Mouse (Mus musculus): ENCODE measurements around the gene AU040320. TPM values are rescaled to one million over a fixed set of nuclear protein-coding genes. Genes with fewer than 3 reads are reported as not detected.

Gene AU040320
- polyA plus RNA-seq, 1 experiment, result 13.9 TPM

DNA sequence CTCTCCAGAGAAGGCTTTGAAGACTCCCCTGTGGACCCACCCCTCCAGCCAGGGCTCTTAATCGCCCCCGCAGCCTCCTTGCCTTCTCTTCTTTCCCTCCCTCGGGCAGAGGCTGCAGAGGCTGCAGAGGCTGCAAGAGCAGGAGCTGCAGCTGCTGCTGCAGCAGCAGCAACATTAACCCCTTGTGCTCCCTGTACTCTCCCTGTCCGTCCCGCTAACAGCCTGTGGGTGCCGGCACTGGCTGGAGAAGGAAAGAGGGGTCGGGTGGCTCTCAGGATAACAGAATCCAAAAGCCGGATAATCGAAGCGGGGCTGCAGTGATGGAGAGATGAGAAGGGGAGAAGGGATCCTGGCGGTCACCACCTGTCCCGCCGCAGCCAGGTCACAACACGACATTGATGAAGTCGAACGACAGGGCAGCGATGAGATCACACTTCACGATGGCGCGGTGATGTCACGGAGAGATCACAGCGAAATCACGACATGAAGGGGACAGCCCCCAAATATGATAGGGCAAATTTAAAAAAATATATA is 669 bp upstream of the AU040320 start:
- TF ChIP-seq POLR2A (IDR thresholded peaks at IDR 0.05; ENCODE audit: borderline replicate concordance, control insufficient read depth, low read depth, low read length), result no peak
- TF ChIP-seq CTCF (IDR thresholded peaks at IDR 0.05; ENCODE audit: control insufficient read depth, insufficient read depth, low read length), result 0 out of 2 replicates have a peak, but pooled peaks have one; percentile 17
- Histone ChIP-seq H3K27ac (ENCODE audit: control insufficient read depth, insufficient read depth, low read depth, low read length, poor library complexity) (no peak overlapping the region), H3K4me3 (replicated peaks; ENCODE audit: control insufficient read depth, low read depth, low read length) (peak overlapping the region; percentile 94), H3K4me1 (ENCODE audit: control insufficient read depth, insufficient read depth, low read length) (no peaks in the 10 kb centered on the region)
- under 1% methylated on average over 23 of the region's 23 CpGs for WGBS

DNA sequence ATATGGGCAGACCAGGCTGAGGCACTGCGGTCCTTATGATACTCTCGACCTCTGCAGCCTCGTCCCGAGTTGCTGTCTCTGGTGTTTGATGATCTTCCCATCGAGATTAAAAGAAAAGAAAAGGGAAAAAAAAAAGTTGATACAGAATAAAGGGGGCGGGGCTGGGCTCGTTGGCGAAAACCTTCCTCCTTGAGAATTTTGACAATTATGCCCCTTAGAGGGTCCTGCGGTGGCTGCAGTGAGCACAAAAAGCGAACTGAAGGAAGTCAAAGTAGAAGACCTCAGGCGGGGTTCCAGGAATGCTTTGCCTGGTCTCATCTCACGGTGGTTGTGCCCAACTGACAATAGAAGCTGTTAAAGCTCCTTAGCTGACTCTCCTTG is 877 bp downstream of the AU040320 start:
- 1% methylated on average over 12 of the region's 12 CpGs for WGBS

DNA sequence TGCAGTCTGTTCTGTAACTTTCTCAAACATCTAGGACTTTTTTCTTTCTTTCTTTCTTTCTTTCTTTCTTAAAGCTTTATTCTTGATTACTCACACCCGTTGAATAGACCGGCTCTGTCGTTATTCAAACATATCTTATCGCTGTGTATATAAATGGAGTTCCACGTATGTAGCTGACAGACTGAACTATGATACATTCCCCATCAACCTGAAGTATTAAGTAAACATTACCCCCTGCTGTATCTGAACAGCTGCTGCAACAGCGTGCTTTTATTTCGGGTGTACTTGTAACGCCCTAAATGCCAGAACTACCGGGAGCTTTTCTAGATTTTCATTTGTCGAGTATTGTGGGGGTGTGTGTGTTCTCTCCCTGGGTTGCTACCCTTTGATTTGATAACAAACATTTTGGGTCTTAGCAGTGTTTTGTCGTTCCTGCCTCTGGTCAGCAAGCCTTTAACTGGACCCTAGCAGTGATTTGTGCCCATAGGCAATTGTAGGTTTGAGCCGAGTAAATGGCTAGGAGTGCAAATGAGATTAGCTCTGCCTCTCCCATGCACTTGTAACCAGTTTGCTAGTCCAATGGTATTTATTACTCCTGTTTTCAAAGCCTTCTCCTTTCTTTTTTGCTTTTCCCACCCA is 1.5 kb downstream of the AU040320 start:
- 75% methylated on average over 12 of the region's 12 CpGs for whole genome bisulfite sequencing
- H3K27ac ChIP-seq (ENCODE audit: control insufficient read depth, insufficient read depth, low read depth, low read length, poor library complexity), result no peak overlapping the region
- no peaks in the 10 kb centered on the region for H3K4me1 ChIP-seq (ENCODE audit: control insufficient read depth, insufficient read depth, low read length)
- H3K4me3 ChIP-seq (replicated peaks; ENCODE audit: control insufficient read depth, low read depth, low read length), result no peak overlapping the region
- no peak for TF ChIP-seq CTCF (IDR thresholded peaks at IDR 0.05; ENCODE audit: control insufficient read depth, insufficient read depth, low read length)
- TF ChIP-seq POLR2A (IDR thresholded peaks at IDR 0.05; ENCODE audit: borderline replicate concordance, control insufficient read depth, low read depth, low read length), result no peak

More for the DNA sequence above, 877 bp downstream of the AU040320 start:
- no peaks in the 10 kb centered on the region for H3K4me1 ChIP-seq (ENCODE audit: control insufficient read depth, insufficient read depth, low read length)
- H3K27ac ChIP-seq (ENCODE audit: control insufficient read depth, insufficient read depth, low read depth, low read length, poor library complexity), result peak overlapping the region; percentile 92; the same call in 1 of the 2 replicates
- no peak for TF ChIP-seq POLR2A (IDR thresholded peaks at IDR 0.05; ENCODE audit: borderline replicate concordance, control insufficient read depth, low read depth, low read length)
- TF ChIP-seq CTCF (IDR thresholded peaks at IDR 0.05; ENCODE audit: control insufficient read depth, insufficient read depth, low read length), result no peak
- H3K4me3 ChIP-seq (replicated peaks; ENCODE audit: control insufficient read depth, low read depth, low read length), result peak overlapping the region; percentile 94

DNA sequence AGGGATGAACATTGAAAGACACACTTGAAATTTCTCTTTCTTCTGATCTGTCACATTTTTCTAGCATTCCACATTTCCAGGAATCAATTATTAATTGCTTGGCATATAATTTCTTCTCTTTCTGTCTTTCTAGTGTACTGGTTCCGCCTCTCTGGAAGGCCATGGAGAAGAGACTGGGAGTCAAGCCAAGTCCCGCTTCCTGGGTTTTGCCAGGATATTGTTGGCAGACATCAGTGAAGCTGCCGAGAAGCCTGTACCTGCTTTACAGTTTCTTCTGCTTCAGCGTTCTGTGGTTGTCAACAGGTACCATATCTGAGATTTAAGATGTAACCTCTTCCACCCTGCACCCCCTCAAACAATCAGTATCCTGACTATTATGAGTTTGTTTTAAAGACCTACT is 3.4 kb downstream of the AU040320 start:
- Histone ChIP-seq H3K4me3 (replicated peaks; ENCODE audit: control insufficient read depth, low read depth, low read length) (no peak overlapping the region), H3K27ac (ENCODE audit: control insufficient read depth, insufficient read depth, low read depth, low read length, poor library complexity) (no peak overlapping the region), H3K4me1 (ENCODE audit: control insufficient read depth, insufficient read depth, low read length) (no peaks in the 10 kb centered on the region)
- 82% methylated on average over 4 of the region's 4 CpGs for WGBS
- TF ChIP-seq CTCF (IDR thresholded peaks at IDR 0.05; ENCODE audit: control insufficient read depth, insufficient read depth, low read length) (no peak), POLR2A (IDR thresholded peaks at IDR 0.05; ENCODE audit: borderline replicate concordance, control insufficient read depth, low read depth, low read length) (no peak)

DNA sequence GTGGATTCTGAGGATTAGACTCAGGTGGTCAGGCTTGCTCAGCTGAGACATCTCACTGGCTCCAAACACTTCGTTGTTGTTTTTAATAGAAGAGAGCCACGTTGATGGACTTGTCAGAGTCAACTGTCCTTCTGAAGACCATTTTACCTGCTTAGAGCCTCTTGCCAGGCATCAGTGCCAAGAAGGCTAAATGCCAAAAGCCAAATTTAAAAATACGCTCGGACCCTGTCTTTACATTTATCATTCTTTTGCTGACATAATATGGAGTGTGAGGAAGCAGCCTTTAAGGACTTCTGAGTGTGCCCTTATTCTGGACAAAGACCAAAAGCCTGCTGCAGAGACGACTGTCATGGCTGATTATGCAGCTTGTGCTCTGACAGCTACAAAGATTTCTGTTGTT is 5.0 kb downstream of the AU040320 start:
- TF ChIP-seq CTCF (IDR thresholded peaks at IDR 0.05; ENCODE audit: control insufficient read depth, insufficient read depth, low read length) (no peak), POLR2A (IDR thresholded peaks at IDR 0.05; ENCODE audit: borderline replicate concordance, control insufficient read depth, low read depth, low read length) (no peak)
- H3K4me3 ChIP-seq (replicated peaks; ENCODE audit: control insufficient read depth, low read depth, low read length), result no peak overlapping the region
- WGBS, result 86% methylated on average over 5 of the region's 5 CpGs
- H3K4me1 ChIP-seq (ENCODE audit: control insufficient read depth, insufficient read depth, low read length), result no peaks in the 10 kb centered on the region
- H3K27ac ChIP-seq (ENCODE audit: control insufficient read depth, insufficient read depth, low read depth, low read length, poor library complexity), result no peak overlapping the region

DNA sequence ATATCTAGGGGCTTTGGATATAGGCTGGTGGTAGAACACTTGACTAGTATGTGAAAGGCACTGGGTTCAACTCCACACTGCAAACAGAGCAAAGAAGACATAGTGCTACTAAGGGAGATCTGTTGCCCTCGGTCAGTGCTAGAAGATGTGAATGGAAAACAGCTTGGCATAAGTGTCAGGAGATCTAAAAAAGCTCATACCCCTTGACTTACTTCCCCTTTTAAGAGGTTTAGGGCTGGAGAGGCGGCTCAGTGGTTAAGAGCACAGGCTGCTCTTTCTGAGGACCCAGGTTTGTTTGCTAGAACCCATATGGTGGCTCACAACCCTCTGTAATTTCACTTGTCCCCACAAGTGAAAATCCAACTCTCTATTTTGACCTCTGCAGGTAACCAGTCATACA is 6.1 kb downstream of the AU040320 start:
- no peak for TF ChIP-seq CTCF (IDR thresholded peaks at IDR 0.05; ENCODE audit: control insufficient read depth, insufficient read depth, low read length)
- H3K4me3 ChIP-seq (replicated peaks; ENCODE audit: control insufficient read depth, low read depth, low read length), result no peak overlapping the region
- WGBS, result 26% methylated on average over 2 of the region's 2 CpGs
- H3K4me1 ChIP-seq (ENCODE audit: control insufficient read depth, insufficient read depth, low read length), result no peaks in the 10 kb centered on the region
- no peak overlapping the region for H3K27ac ChIP-seq (ENCODE audit: control insufficient read depth, insufficient read depth, low read depth, low read length, poor library complexity)

DNA sequence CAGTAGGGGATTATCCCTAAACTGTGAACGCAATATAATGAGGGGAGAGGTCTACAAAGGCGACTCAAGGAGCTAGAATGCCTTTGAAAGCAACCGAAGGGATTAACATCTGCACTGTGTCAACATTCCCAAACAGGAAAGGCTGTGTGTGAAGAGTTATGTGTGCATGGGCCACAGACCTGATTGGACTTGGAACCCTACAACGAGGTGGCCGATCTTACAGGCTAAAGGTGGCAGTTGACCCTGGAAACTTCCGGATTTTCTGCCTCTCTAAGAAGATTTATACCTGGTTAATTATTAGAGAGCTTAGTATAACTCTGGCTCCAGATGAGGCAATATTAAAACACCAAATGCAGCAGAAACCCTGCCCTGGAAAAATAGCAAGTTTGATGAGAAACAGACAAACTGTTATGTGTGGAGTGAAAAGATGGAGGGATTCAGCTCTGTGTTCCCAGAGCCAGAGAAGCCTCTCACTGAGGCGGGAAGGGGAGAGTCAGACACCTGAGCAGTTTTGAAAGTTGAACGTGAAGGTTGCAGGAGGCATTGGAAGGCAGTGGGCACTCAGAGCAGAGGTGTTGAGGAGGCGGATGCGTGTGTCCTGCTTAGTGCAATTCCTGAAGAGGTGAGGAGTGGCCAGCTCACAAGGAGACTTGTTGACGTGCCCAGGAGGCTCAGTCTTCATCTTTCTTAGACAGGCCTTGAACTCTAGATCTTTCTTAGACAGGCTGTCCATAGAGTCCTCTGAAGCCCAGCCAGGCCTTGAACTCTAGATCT is 9.4 kb downstream of the AU040320 start:
- WGBS, result 86% methylated on average over 11 of the region's 11 CpGs
- TF ChIP-seq POLR2A (IDR thresholded peaks at IDR 0.05; ENCODE audit: borderline replicate concordance, control insufficient read depth, low read depth, low read length), result no peak
- no peak for TF ChIP-seq CTCF (IDR thresholded peaks at IDR 0.05; ENCODE audit: control insufficient read depth, insufficient read depth, low read length)
- H3K27ac ChIP-seq (ENCODE audit: control insufficient read depth, insufficient read depth, low read depth, low read length, poor library complexity), result no peak overlapping the region
- no peaks in the 10 kb centered on the region for H3K4me1 ChIP-seq (ENCODE audit: control insufficient read depth, insufficient read depth, low read length)
- no peak overlapping the region for H3K4me3 ChIP-seq (replicated peaks; ENCODE audit: control insufficient read depth, low read depth, low read length)

DNA sequence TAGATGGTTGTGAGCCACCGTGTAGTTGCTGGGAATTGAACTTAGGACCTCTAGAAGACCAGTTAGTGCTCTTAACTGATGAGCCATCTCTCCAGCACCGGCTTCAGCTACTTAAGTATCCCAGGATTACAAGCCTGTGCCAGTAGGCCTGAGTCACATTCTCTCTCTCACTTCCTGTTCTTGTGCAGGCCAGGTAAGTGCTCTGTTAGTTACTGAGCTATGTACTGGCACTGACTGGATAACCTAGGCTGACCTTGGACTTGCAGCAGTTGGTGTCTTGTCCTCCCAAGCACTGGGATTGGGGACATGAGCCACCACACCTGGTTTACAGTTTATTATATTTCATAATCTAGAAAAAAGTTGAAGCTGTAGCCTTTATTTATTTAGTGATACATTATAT is 10.1 kb downstream of the AU040320 start:
- Histone ChIP-seq H3K4me1 (ENCODE audit: control insufficient read depth, insufficient read depth, low read length) (no peaks in the 10 kb centered on the region), H3K4me3 (replicated peaks; ENCODE audit: control insufficient read depth, low read depth, low read length) (no peak overlapping the region), H3K27ac (ENCODE audit: control insufficient read depth, insufficient read depth, low read depth, low read length, poor library complexity) (no peak overlapping the region)
- TF ChIP-seq POLR2A (IDR thresholded peaks at IDR 0.05; ENCODE audit: borderline replicate concordance, control insufficient read depth, low read depth, low read length) (no peak), CTCF (IDR thresholded peaks at IDR 0.05; ENCODE audit: control insufficient read depth, insufficient read depth, low read length) (no peak)
- 83% methylated on average over 2 of the region's 2 CpGs for WGBS
